Comparison of ENCODE assay signal across 14 mouse cellular contexts in the genomic region with DNA sequence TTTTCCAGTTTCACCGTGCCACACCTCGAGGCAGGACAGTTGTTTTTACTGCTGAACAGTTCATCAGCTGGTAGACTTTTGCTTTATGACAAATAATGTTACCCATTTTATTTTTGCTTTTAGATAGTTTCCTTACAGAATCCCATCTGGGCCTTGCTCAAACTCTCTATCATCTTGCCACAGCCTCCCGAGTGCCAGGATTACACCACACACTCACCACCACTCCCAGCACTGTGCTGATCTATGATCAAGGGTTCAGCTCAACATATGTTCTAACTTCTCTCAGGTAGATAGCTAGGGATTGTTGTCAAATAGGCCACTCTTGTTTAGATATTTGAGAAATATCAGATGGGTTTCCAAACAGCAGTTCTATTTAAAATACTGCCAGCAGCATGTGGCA.
"Had no signal": no experiment of that assay in that cellular context is flagged by ENCODE, and none has a peak within 500 bp of the region (broad histone marks: within the 10 kb centered on the region; RNA-seq: fewer than 3 reads in every experiment).

No protein-coding gene starts in this region.

- H3K9me3 ChIP-seq: midbrain, embryonic 12.5 days; midbrain, embryonic 15.5 days; neural tube, embryonic 12.5 days; stomach, embryonic 15.5 days had no signal

- H3K4me3 ChIP-seq: megakaryocyte, embryonic 14.5 days; midbrain, embryonic 12.5 days; midbrain, embryonic 15.5 days; neural tube, embryonic 12.5 days; stomach, embryonic 15.5 days had no signal

- H3K9ac ChIP-seq: lung, embryonic 14.5 days; midbrain, embryonic 12.5 days; midbrain, embryonic 15.5 days; neural tube, embryonic 12.5 days; stomach, embryonic 15.5 days had no signal

- H3K36me3 ChIP-seq: midbrain, embryonic 12.5 days; midbrain, embryonic 15.5 days; neural tube, embryonic 12.5 days; stomach, embryonic 15.5 days had no signal

- H3K4me2 ChIP-seq: lung, embryonic 14.5 days; midbrain, embryonic 12.5 days; midbrain, embryonic 15.5 days; neural tube, embryonic 12.5 days; stomach, embryonic 15.5 days had no signal

- DNase-seq: lung, adult 18-20 months; lung, postnatal 10 days; lung, postnatal 4 days; right cerebral cortex, postnatal 14 days; thymus, adult 2 months; thymus, postnatal 25 days; thymus, postnatal 4 days had no signal

- ATAC-seq: midbrain, embryonic 15.5 days had no signal

- H3K27me3 ChIP-seq: midbrain, embryonic 12.5 days; midbrain, embryonic 15.5 days; neural tube, embryonic 12.5 days; stomach, embryonic 15.5 days had no signal

- H3K4me1 ChIP-seq: megakaryocyte, embryonic 14.5 days; midbrain, embryonic 12.5 days; midbrain, embryonic 15.5 days; neural tube, embryonic 12.5 days; stomach, embryonic 15.5 days had no signal

- H3K27ac ChIP-seq: midbrain, embryonic 12.5 days; midbrain, embryonic 15.5 days; neural tube, embryonic 12.5 days; stomach, embryonic 15.5 days; stomach, postnatal 0 days had no signal
